Mouse (Mus musculus): ENCODE results near the gene Pnpo.

- TF ChIP-seq MAFK (IDR thresholded peaks at IDR 0.05; ENCODE audit: insufficient read depth, low read depth, low read length) (no peak), ZC3H11A (IDR thresholded peaks at IDR 0.05; ENCODE audit: borderline replicate concordance, low read depth, low read length) (no peak), CHD2 (IDR thresholded peaks at IDR 0.05; ENCODE audit: low read depth, low read length) (no peak), ZNF384 (IDR thresholded peaks at IDR 0.05; ENCODE audit: low read depth, low read length) (no peak)
Observed at GRCm38 (mm10) chr11:96966914-96967543, 23.2 kb upstream of the Pnpo start.

Measured in ES-E14 (cell line).